Mouse (Mus musculus) liver, embryonic 16.5 days (tissue): Measurements from ENCODE around the gene Smyd5. TPM values are rescaled to one million over a fixed set of nuclear protein-coding genes. Genes with fewer than 3 reads are reported as not detected.

Experiments used
- ATAC-seq: fragments of 200-750 bp; cut with Nextera tagmentation; 2 replicates; pipeline ENCODE4 v1.8.0; 2017; ENCODE audit warnings: low read depth, mild to moderate bottlenecking, moderate number of reproducible peaks, moderate library complexity
- H3K27ac ChIP-seq: fragments of 300-500 bp; sonication (generic); 2 replicates; pipeline ENCODE4 v1.5.1; 2014; ENCODE audit warnings: mild to moderate bottlenecking, low read length
- H3K27me3 ChIP-seq: fragments of 300-500 bp; sonication (generic); 2 replicates; pipeline ENCODE4 v1.6.1; 2014; ENCODE audit warnings: low read depth, low read length, mixed read lengths; ENCODE audit not compliant: control insufficient read depth, insufficient read depth
- H3K36me3 ChIP-seq: fragments of 300-500 bp; sonication (generic); 2 replicates; pipeline ENCODE4 v1.6.1; 2014; ENCODE audit warnings: mild to moderate bottlenecking; ENCODE audit not compliant: control insufficient read depth, insufficient read depth
- H3K4me1 ChIP-seq: fragments of 300-500 bp; sonication (generic); 2 replicates; pipeline ENCODE4 v1.6.1; 2014; ENCODE audit warnings: low read depth, low read length, mixed read lengths; ENCODE audit not compliant: control insufficient read depth
- H3K4me2 ChIP-seq: fragments of 300-500 bp; sonication (generic); 2 replicates; pipeline ENCODE4 v1.6.1; 2014; ENCODE audit warnings: low read depth, low read length, mixed read lengths
- H3K4me3 ChIP-seq: fragments of 300-500 bp; sonication (generic); 2 replicates; pipeline ENCODE4 v1.5.1; 2014; ENCODE audit warnings: low read depth, mild to moderate bottlenecking, low read length
- H3K9ac ChIP-seq: fragments of 300-500 bp; sonication (generic); 2 replicates; pipeline ENCODE4 v1.6.1; 2014; ENCODE audit warnings: low read depth, low read length
- H3K9me3 ChIP-seq: fragments of 300-500 bp; sonication (generic); replicated peaks from 2 replicates; pipeline ENCODE4 v1.6.1; 2016; ENCODE audit warnings: low read length; ENCODE audit not compliant: control insufficient read depth
- WGBS: fragments of 180-500 bp; shearing (Covaris S2); extraction: QIAGEN DNeasy Blood & Tissue Kit; methylation state at CpG from one replicate; pipeline ENCODE4 v1.1.7; 2014; ENCODE audit not compliant: insufficient replicate concordance; 5-methylcytosine and 5-hydroxymethylcytosine counted together
- polyA plus RNA-seq: library from polyadenylated mRNA; unstranded; fragments of >200 nt; fragmentation: Nextera tagmentation; extraction: Ambion mirVana; gene quantifications from 2 replicates; pipeline ENCODE4 v1.2.1, GENCODE M21; 2015

Smyd5 gene
- polyA plus RNA-seq, 1 experiment from 2014 or later: 18.9 TPM

- Histone ChIP-seq H3K4me1 (no peaks in the 10 kb centered on the region), H3K4me2 (no peak overlapping the region), H3K9ac (no peak overlapping the region), H3K27me3 (peaks cover 16% of the 10 kb centered on the region), H3K4me3 (no peak overlapping the region), H3K27ac (no peak overlapping the region), H3K9me3 (no peaks in the 10 kb centered on the region), H3K36me3 (no peaks in the 10 kb centered on the region)
- no peak for ATAC-seq
- 50% methylated on average over 14 of the region's 14 CpGs for WGBS
Observed at GRCm38 (mm10) chr6:85478416-85478815, 46.6 kb downstream of the Smyd5 start.

GRCm38 (mm10) chr6:85479979-85480378, 48.2 kb downstream of the Smyd5 start:
- Histone ChIP-seq H3K9ac (no peak overlapping the region), H3K4me2 (no peak overlapping the region), H3K9me3 (no peaks in the 10 kb centered on the region), H3K4me1 (no peaks in the 10 kb centered on the region; the same call in 1 of the 2 replicates), H3K27me3 (peaks cover 32% of the 10 kb centered on the region), H3K36me3 (no peaks in the 10 kb centered on the region), H3K27ac (no peak overlapping the region), H3K4me3 (no peak overlapping the region)
- WGBS: 63% methylated on average over 5 of the region's 5 CpGs
- no peak for ATAC-seq

GRCm38 (mm10) chr6:85480685-85481084, 48.9 kb downstream of the Smyd5 start:
- no peaks in the 10 kb centered on the region for H3K9me3 ChIP-seq
- no peak for ATAC-seq
- no peak overlapping the region for H3K27ac ChIP-seq
- peaks cover 38% of the 10 kb centered on the region for H3K27me3 ChIP-seq
- H3K4me2 ChIP-seq: no peak overlapping the region
- no peaks in the 10 kb centered on the region for H3K36me3 ChIP-seq
- H3K4me3 ChIP-seq: no peak overlapping the region
- H3K9ac ChIP-seq: no peak overlapping the region
- H3K4me1 ChIP-seq: no peaks in the 10 kb centered on the region; the same call in 1 of the 2 replicates
- WGBS: 65% methylated on average over 16 of the region's 16 CpGs

GRCm38 (mm10) chr6:85483843-85484721, 52.3 kb downstream of the Smyd5 start:
- Histone ChIP-seq H3K4me2 (0 out of 2 replicates have a peak overlapping the region, but pooled peaks have one; percentile 1), H3K27me3 (peaks cover 35% of the 10 kb centered on the region), H3K4me1 (no peaks in the 10 kb centered on the region; the same call in 1 of the 2 replicates), H3K4me3 (peak overlapping the region; percentile 11; the same call in 1 of the 2 replicates), H3K9ac (no peak overlapping the region), H3K27ac (no peak overlapping the region), H3K36me3 (no peaks in the 10 kb centered on the region), H3K9me3 (no peaks in the 10 kb centered on the region)
- ATAC-seq: no peak
- WGBS: 6% methylated on average over 92 of the region's 92 CpGs

GRCm38 (mm10) chr6:85485738-85486137, 53.9 kb downstream of the Smyd5 start:
- Histone ChIP-seq H3K36me3 (no peaks in the 10 kb centered on the region), H3K4me3 (no peak overlapping the region), H3K4me2 (no peak overlapping the region), H3K9me3 (no peaks in the 10 kb centered on the region), H3K27ac (no peak overlapping the region), H3K4me1 (no peaks in the 10 kb centered on the region; the same call in 1 of the 2 replicates), H3K9ac (no peak overlapping the region), H3K27me3 (peaks cover 35% of the 10 kb centered on the region)
- no peak for ATAC-seq
- 47% methylated on average over 2 of the region's 2 CpGs for WGBS

GRCm38 (mm10) chr6:85488510-85488909, 56.7 kb downstream of the Smyd5 start:
- ATAC-seq: no peak
- Histone ChIP-seq H3K9ac (no peak overlapping the region), H3K27ac (no peak overlapping the region), H3K36me3 (no peaks in the 10 kb centered on the region), H3K4me2 (no peak overlapping the region), H3K4me1 (no peaks in the 10 kb centered on the region; the same call in 1 of the 2 replicates), H3K27me3 (peaks cover 24% of the 10 kb centered on the region), H3K4me3 (no peak overlapping the region), H3K9me3 (no peaks in the 10 kb centered on the region)
- WGBS: 61% methylated on average over 4 of the region's 4 CpGs

GRCm38 (mm10) chr6:85489717-85490116, 57.9 kb downstream of the Smyd5 start:
- Histone ChIP-seq H3K9me3 (no peaks in the 10 kb centered on the region), H3K4me3 (no peak overlapping the region), H3K27me3 (peaks cover 12% of the 10 kb centered on the region), H3K4me2 (no peak overlapping the region), H3K36me3 (no peaks in the 10 kb centered on the region), H3K4me1 (no peaks in the 10 kb centered on the region), H3K27ac (no peak overlapping the region), H3K9ac (no peak overlapping the region)
- no peak for ATAC-seq
- 35% methylated on average over 3 of the region's 3 CpGs for WGBS

- H3K9ac ChIP-seq: no peak overlapping the region
- H3K9me3 ChIP-seq: no peaks in the 10 kb centered on the region
- no peaks in the 10 kb centered on the region for H3K36me3 ChIP-seq
- peaks cover 7% of the 10 kb centered on the region for H3K27me3 ChIP-seq
- H3K4me2 ChIP-seq: no peak overlapping the region
- no peak overlapping the region for H3K4me3 ChIP-seq
- no peaks in the 10 kb centered on the region for H3K4me1 ChIP-seq
- ATAC-seq: no peak
- 65% methylated on average over 4 of the region's 4 CpGs for WGBS
- no peak overlapping the region for H3K27ac ChIP-seq
Observed at GRCm38 (mm10) chr6:85490252-85490651, 58.5 kb downstream of the Smyd5 start.

GRCm38 (mm10) chr6:85491606-85492005, 59.8 kb downstream of the Smyd5 start:
- H3K4me1 ChIP-seq: no peaks in the 10 kb centered on the region
- 57% methylated on average over 3 of the region's 3 CpGs for WGBS
- no peak overlapping the region for H3K4me3 ChIP-seq
- H3K27ac ChIP-seq: no peak overlapping the region
- H3K4me2 ChIP-seq: no peak overlapping the region
- no peak overlapping the region for H3K9ac ChIP-seq
- H3K36me3 ChIP-seq: no peaks in the 10 kb centered on the region
- no peaks in the 10 kb centered on the region for H3K9me3 ChIP-seq
- H3K27me3 ChIP-seq: no peaks in the 10 kb centered on the region
- no peak for ATAC-seq
